Comparison of ENCODE assay signal across 9 mouse cellular contexts in genomic region chr9:96752603-96753114, GRCm38 (mm10). TPM values are rescaled to one million over a fixed set of nuclear protein-coding genes. Genes with fewer than 3 reads are reported as not detected.
DNase-seq lines count a peak whose midpoint lies in the region; ATAC-seq lines count a peak whose summit lies in the region.
"Had no signal": no experiment of that assay in that cellular context is flagged by ENCODE, and none has a peak within 500 bp of the region (broad histone marks: within the 10 kb centered on the region; RNA-seq: fewer than 3 reads in every experiment).

Gene Zbtb38 (minus strand): TSS chr9:96752831.

- H3K27me3 ChIP-seq in hindbrain, embryonic 16.5 days (replicated peaks; ENCODE audit: control insufficient read depth, insufficient read depth, low read length): no peaks in the 10 kb centered on the region

- H3K9ac ChIP-seq in hindbrain, embryonic 16.5 days (ENCODE audit: low read depth, low read length): no peak within 1 kb of the TSS

- 57% methylated on average over 15 of the region's 15 CpGs for WGBS in hindbrain, embryonic 16.5 days

- H3K4me3 ChIP-seq in hindbrain, embryonic 16.5 days (ENCODE audit: low read length): no peak within 1 kb of the TSS
- H3K4me3 ChIP-seq: megakaryocyte, embryonic 14.5 days had no signal

- H3K36me3 ChIP-seq in hindbrain, embryonic 16.5 days (ENCODE audit: control insufficient read depth, insufficient read depth, low read length): no peaks in the 10 kb centered on the region

- H3K9me3 ChIP-seq in hindbrain, embryonic 16.5 days (ENCODE audit: control insufficient read depth, low read length): no peaks in the 10 kb centered on the region

- no peak within 1 kb of the TSS for H3K4me2 ChIP-seq in hindbrain, embryonic 16.5 days (ENCODE audit: low read length)

- DNase-seq in adipocyte (ENCODE audit: low spot score): peak; percentile 80
- DNase-seq in gastrocnemius, postnatal 14 days: peak; percentile 79
- DNase-seq in left cerebral cortex, adult 18-20 months (ENCODE audit: low spot score in 2 of 2): peak; percentile 50 to 57
- DNase-seq in lung, postnatal 4 days: peak; percentile 89 to 94
- peak; percentile 54 for DNase-seq in right cerebral cortex, postnatal 14 days

- no peak for ATAC-seq in common myeloid progenitor, adult 5-6 weeks (replicated peaks; ENCODE audit: low read depth, poor library complexity, severe bottlenecking)
- peak; percentile 65 for ATAC-seq in hindbrain, embryonic 16.5 days
- ATAC-seq in erythroblast, adult 5-6 weeks (replicated peaks; ENCODE audit: low FRiP score, poor library complexity, severe bottlenecking): no peak

- no peak within 1 kb of the TSS for H3K27ac ChIP-seq in hindbrain, embryonic 16.5 days (ENCODE audit: low read depth, low read length)

- intact Hi-C loops in gastrocnemius, postnatal 14 days (cut with DNase I; ENCODE audit: low total_unique reads): no loop called here

- no peaks in the 10 kb centered on the region for H3K4me1 ChIP-seq in hindbrain, embryonic 16.5 days (ENCODE audit: control insufficient read depth, insufficient read depth, low read depth, low read length)

RNA-seq across cellular contexts. Expression of gene Zbtb38, which starts in this region (rescaled TPM):
- 25.8 and 41.8 TPM in 2 replicates for total RNA-seq in common myeloid progenitor, adult 5-6 weeks (2017)
- 10 to 100 TPM; 12.9 to 14.6 TPM for total RNA-seq in gastrocnemius, postnatal 14 days (2021)
- polyA plus RNA-seq in hindbrain, embryonic 16.5 days (2015; fragmentation: Nextera tagmentation; extraction: Ambion mirVana): 42.5 and 43.8 TPM in 2 replicates
- total RNA-seq in left cerebral cortex, adult 18-20 months (2021): 10 to 100 TPM; 65.0 to 70.1 TPM
- 4.8 and 7.1 TPM in 2 replicates for total RNA-seq in erythroblast, adult 5-6 weeks (2015; ENCODE audit: low replicate concordance)
- total RNA-seq in erythroblast, adult 5-6 weeks (2017; ENCODE audit: low replicate concordance): 4.9 and 6.0 TPM in 2 replicates
